Mouse (Mus musculus) heart, adult 9 months (tissue): ENCODE data around the gene Rad21l.

Source experiments
- DNase-seq, 2 experiments: peaks; one replicate each; pipeline ENCODE4 v3.0.0; 2022; ENCODE audit warnings: low spot score in 2 of 2

Rad21l gene

DNA sequence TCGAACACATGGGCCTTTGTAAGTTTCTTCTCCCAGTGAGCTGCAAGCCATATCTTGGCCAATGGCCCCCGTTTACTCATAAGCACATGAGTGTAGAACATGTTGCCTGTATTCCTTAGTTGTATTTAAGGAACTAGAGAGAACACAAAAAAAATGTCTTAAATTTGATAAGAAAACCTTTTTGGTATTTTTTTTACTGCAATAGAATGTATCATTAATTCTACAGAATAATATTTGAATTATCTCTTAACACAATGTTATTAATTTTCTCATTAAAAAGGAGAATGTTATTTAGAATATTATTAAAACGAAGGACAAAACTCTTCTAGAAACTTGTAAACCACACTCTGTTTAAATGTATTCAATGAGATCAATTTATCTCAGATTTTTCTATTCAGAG, at the start of gene Rad21l:
Rad21l (minus strand) TSS at position 101 of the 400 bp plus-strand sequence.
- no peak for DNase-seq

- DNase-seq = no peak
These were observed 48.2 kb upstream of the Rad21l start for GRCm38 (mm10) chr2:151716318-151717055.

DNA sequence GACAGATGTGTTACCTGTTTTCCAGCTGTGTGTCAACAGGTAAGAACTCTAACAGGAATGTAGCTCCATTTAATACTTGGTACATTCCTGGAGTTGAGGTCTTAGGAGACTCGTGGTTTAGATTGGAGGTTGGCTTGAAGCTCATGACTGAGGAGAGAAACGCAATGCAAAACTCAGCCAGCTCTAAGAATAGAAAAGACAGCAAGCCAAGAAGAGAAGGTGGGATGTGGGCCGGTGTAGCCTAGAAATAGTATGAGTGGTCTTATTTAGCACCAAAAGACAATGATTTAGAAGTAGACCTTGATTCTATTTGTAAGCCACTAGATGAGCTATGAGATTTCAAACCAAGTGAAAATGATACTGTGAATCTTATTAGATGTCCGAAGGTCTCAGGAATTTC, 47.2 kb upstream of the Rad21l start:
- DNase-seq = no peak

GRCm38 (mm10) chr2:151712647-151713046, 44.3 kb upstream of the Rad21l start:
- DNase-seq = no peak

GRCm38 (mm10) chr2:151702851-151703190, 34.5 kb upstream of the Rad21l start:
- DNase-seq = no peak

- peak in 1 of 2 experiments; percentile 18 for DNase-seq
These were observed 34.0 kb upstream of the Rad21l start for GRCm38 (mm10) chr2:151702146-151702850.

GRCm38 (mm10) chr2:151701231-151702145, 33.2 kb upstream of the Rad21l start, which contains the start of gene Tmem74b:
Gene Tmem74b, plus strand, starts transcription at chr2:151702008.
- DNase-seq = no peak

GRCm38 (mm10) chr2:151682976-151683375, 14.6 kb upstream of the Rad21l start:
- no peak for DNase-seq

DNA sequence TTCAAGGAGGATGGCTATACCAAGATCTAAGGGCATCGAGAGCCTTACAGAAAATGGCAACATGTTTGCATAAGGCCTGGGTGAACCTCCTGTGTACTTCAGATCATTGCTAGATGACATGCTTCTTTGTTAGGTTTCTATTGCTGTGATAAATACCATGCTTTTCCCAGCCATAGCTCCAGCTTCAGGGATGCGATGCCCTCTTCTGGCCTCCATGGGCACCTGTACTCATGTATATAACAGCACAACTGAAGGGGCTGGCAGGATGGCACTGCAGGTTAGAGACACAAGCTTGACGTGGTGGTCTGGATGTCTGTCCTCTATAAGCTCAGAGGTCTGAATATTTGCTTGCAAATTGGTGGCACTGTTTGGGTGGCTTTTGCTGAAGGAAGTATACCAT, 14.0 kb upstream of the Rad21l start:
- no peak for DNase-seq

- no peak for DNase-seq
These were observed 7.9 kb upstream of the Rad21l start for GRCm38 (mm10) chr2:151676234-151676633.

DNA sequence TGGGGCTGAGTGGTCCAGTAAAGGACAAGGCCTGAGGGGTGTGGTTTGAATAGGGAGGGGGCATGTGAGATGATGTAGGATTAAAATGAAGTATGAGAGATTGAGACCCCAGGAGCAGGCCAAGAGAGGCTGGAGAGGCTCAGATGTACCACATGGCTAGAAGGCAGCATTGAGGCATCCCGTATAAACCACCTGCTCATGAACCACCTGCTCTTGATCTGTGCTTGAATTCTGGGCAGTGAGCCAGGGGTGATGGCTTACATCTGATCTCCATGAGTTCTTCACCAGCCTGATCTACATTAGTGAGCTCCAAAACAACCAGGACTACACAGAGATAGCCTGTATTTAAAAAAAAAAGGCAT, 2.6 kb upstream of the Rad21l start:
- no peak for DNase-seq

DNA sequence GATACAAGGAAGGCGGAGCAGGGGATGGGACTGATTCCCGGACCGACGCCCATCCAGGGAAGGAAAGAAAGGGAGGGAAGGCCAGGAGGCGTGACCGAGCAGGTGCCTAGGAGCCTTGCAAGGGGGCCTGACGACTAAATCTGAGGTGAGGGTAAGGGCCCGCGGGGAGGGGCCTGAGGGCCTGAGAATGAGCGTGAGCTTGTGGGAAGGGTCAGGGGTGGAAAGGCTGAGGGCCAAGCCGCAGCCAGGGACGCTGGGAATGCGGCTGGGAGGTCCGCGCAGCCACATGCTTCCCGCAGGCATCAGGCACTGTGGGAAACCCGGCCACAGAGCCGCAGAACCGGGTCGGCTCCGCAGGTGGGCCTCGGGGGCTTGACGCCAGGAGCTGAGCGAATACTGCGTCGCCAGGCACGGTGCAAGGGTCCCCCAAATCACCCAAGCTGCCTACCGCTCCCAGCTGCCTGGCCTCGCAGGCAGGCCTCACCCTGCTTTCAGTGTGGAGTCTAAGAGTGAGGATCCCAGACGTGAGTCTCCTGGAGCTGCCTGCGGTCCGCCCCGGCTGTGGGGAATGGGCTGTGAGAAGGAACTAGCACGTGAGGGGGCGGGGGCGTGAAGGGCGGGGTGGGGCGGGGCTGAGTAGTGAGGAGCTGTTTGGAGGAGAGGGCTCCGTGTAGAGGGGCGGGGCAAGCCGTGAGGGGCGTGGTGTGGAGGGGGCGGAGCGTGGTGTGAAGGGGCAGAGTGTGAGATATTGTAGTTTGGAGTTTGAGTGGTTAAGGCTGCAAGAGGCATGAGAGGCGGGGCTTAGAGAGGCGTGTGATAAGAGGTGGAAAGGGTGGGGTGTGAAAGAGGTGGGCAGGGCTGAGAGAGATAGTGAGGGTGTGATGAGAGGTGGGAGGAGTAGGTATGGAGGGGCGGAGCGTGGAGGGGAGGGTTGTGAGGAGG, 2.0 kb upstream of the Rad21l start:
- DNase-seq = no peak

DNA sequence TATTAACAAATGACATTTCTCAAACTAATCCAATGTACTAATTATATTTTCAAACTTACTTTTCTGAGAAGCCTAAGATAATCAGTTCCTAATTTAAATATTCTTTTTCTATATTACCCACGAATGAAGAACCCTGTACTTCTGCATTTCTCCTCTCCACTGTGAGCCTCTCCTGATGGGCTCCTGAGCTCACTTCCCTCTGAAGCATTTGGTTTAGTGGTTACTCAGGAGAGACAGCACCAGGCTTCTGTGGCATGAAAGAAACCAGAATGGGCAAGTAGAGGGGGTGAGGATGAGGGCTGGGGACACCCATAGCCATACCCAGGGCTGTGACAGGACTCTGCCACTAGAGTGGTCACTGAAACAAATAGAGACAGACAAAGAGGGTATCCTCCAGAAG, 16.3 kb downstream of the Rad21l start:
- DNase-seq = no peak

DNA sequence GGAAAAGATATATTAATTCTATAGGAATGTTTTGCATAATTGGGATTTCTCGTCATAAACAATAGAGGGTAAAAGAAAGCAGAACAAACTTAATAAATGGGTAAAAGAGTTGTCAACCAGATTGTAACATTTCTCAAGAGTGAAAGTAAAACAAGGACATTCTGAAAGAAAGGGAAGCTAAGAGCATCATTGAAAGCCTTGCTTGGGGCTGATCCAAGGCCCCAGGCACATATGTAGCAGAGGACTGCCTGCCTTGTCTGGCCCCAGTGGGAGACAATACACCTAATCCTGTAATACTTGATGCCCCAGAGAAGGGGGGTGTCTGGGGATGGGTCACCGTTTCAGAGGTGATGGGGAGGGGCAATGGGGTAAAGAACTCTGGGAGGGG, 32.3 kb downstream of the Rad21l start:
- no peak for DNase-seq

DNA sequence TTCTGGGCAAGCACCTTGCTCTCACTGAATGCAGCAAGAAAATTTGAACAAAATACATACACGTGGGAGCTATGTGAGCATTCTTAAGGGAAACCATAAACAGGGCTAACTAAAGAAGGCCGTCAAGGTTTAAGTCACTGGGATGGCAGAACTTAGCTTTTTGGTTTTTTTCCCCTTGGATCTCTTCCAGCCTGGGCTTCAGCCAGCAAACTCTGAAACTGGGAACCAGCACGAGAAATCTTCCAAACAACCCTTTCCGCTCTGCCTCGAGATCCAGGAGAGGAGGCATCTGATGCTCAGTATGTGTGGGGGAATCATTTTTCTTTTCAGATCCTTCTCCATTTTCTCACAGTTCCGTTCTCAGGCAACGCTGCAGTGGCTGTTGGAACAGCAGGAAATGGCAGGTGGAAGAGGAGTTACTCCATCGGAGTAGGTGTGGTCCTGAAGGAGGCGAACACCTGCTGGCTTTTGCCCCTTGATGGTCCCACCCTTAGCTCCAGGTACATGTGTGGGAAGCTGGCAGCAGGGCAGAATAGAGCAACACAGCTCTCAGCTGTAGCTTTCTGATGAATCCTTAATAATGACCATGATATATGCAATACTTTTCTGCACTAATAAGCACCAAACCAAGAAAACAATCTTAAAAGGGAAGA, 32.8 kb downstream of the Rad21l start:
- DNase-seq = no peak

GRCm38 (mm10) chr2:151634903-151635302, 33.4 kb downstream of the Rad21l start:
- DNase-seq = no peak

- DNase-seq = no peak
These were observed 35.4 kb downstream of the Rad21l start for GRCm38 (mm10) chr2:151632982-151633381.

- DNase-seq = peak; percentile 49 to 56
These were observed 36.0 kb downstream of the Rad21l start, which contains the start of gene Snph for GRCm38 (mm10) chr2:151632159-151632814. Gene Snph, minus strand, starts transcription at chr2:151632593.

GRCm38 (mm10) chr2:151631406-151632158, 36.8 kb downstream of the Rad21l start:
- peak in 1 of 2 experiments; percentile 3 for DNase-seq
